ENCODE assay signal across 8 mouse cellular contexts in genomic region chr16:33062024-33062681, GRCm38 (mm10). TPM values are rescaled to one million over a fixed set of nuclear protein-coding genes. Genes with fewer than 3 reads are reported as not detected.
DNase-seq lines count a peak whose midpoint lies in the region; ATAC-seq and TF ChIP-seq lines count a peak whose summit lies in the region.

Gene Lmln (plus strand): TSS chr16:33062521.

- H3K27ac ChIP-seq in forebrain, embryonic 13.5 days, result peak within 1 kb of the TSS; percentile 82
- H3K27ac ChIP-seq in liver, postnatal 0 days (ENCODE audit: low read depth), result peak within 1 kb of the TSS; percentile 55
- H3K27ac ChIP-seq in neural tube, embryonic 14.5 days (ENCODE audit: low read depth, low read length), result peak within 1 kb of the TSS; percentile 78

- peak within 1 kb of the TSS; percentile 85 for H3K9ac ChIP-seq in forebrain, embryonic 13.5 days
- peak within 1 kb of the TSS; percentile 68 for H3K9ac ChIP-seq in liver, postnatal 0 days (replicated peaks)
- H3K9ac ChIP-seq in neural tube, embryonic 14.5 days (replicated peaks; ENCODE audit: low read depth, low read length), result peak within 1 kb of the TSS; percentile 76

- H3K4me3 ChIP-seq in E14TG2a.4 (replicated peaks; ENCODE audit: low read length), result peak within 1 kb of the TSS; percentile 90
- H3K4me3 ChIP-seq in forebrain, embryonic 13.5 days, result peak within 1 kb of the TSS; percentile 78
- peak within 1 kb of the TSS; percentile 88 for H3K4me3 ChIP-seq in liver, postnatal 0 days (ENCODE audit: low read depth, low read length)
- peak within 1 kb of the TSS; percentile 82 for H3K4me3 ChIP-seq in neural tube, embryonic 14.5 days (ENCODE audit: low read depth, low read length)

- under 1% methylated on average over 62 of the region's 64 CpGs for WGBS in forebrain, embryonic 13.5 days
- WGBS in large intestine, adult 2 months, result under 1% methylated on average over 64 of the region's 64 CpGs
- WGBS in liver, postnatal 0 days (ENCODE audit: insufficient replicate concordance), result 5% methylated on average over 59 of the region's 64 CpGs
- WGBS in neural tube, embryonic 14.5 days, result under 1% methylated on average over 64 of the region's 64 CpGs

- H3K4me2 ChIP-seq in forebrain, embryonic 13.5 days, result peak within 1 kb of the TSS; percentile 84
- H3K4me2 ChIP-seq in liver, postnatal 0 days (ENCODE audit: low read depth, low read length), result peak within 1 kb of the TSS; percentile 90
- H3K4me2 ChIP-seq in neural tube, embryonic 14.5 days (ENCODE audit: low read depth, low read length), result peak within 1 kb of the TSS; percentile 89

- no peak for TF ChIP-seq CTCF in E14TG2a.4 (conservative IDR thresholded peaks at IDR 0.05; ENCODE audit: low read length)
- TF ChIP-seq CTCF in liver, postnatal 0 days (IDR thresholded peaks at IDR 0.05; ENCODE audit: low read depth), result no peak

- intact Hi-C loops in heart, postnatal 10 days (cut with DNase I), result no loop called here

- H3K9me3 ChIP-seq in E14TG2a.4 (ENCODE audit: low read length), result no peaks in the 10 kb centered on the region
- H3K9me3 ChIP-seq in forebrain, embryonic 13.5 days (replicated peaks), result no peaks in the 10 kb centered on the region
- H3K9me3 ChIP-seq in liver, postnatal 0 days (ENCODE audit: low read length), result no peaks in the 10 kb centered on the region
- no peaks in the 10 kb centered on the region for H3K9me3 ChIP-seq in neural tube, embryonic 14.5 days (ENCODE audit: control insufficient read depth, low read length)

- peaks cover 56% of the 10 kb centered on the region for H3K4me1 ChIP-seq in E14TG2a.4 (replicated peaks; ENCODE audit: low read depth, low read length)
- H3K4me1 ChIP-seq in forebrain, embryonic 13.5 days, result peaks cover 48% of the 10 kb centered on the region
- peaks cover 34% of the 10 kb centered on the region for H3K4me1 ChIP-seq in liver, postnatal 0 days (ENCODE audit: insufficient read depth)
- peaks cover 19% of the 10 kb centered on the region for H3K4me1 ChIP-seq in neural tube, embryonic 14.5 days (ENCODE audit: control insufficient read depth, insufficient read depth, low read length)

- H3K27me3 ChIP-seq in E14TG2a.4 (ENCODE audit: insufficient read depth, low read length), result peaks cover 8% of the 10 kb centered on the region
- H3K27me3 ChIP-seq in forebrain, embryonic 13.5 days, result no peaks in the 10 kb centered on the region
- no peaks in the 10 kb centered on the region for H3K27me3 ChIP-seq in liver, postnatal 0 days (ENCODE audit: insufficient read depth, low read length)
- H3K27me3 ChIP-seq in neural tube, embryonic 14.5 days (ENCODE audit: control insufficient read depth, insufficient read depth, low read length), result no peaks in the 10 kb centered on the region

- H3K36me3 ChIP-seq in E14TG2a.4 (ENCODE audit: insufficient read depth, low read length), result peaks cover 55% of the 10 kb centered on the region
- H3K36me3 ChIP-seq in forebrain, embryonic 13.5 days (ENCODE audit: poor library complexity, severe bottlenecking), result peaks cover 43% of the 10 kb centered on the region
- peaks cover 34% of the 10 kb centered on the region for H3K36me3 ChIP-seq in liver, postnatal 0 days (replicated peaks; ENCODE audit: insufficient read depth, low read length)
- peaks cover 26% of the 10 kb centered on the region for H3K36me3 ChIP-seq in neural tube, embryonic 14.5 days (ENCODE audit: control insufficient read depth, insufficient read depth, low read length)

- peak; percentile 82 for DNase-seq in c-Kit-positive CD71-positive TER-119-positive erythroid progenitor cells, embryonic 14.5 days (ENCODE audit: low spot score)
- peak; percentile 93 to 94 for DNase-seq in heart, postnatal 10 days
- DNase-seq in large intestine, adult 2 months (ENCODE audit: low read depth, low spot score), result peak; percentile 61
- DNase-seq in liver, postnatal 0 days, result peak; percentile 91
- DNase-seq in testis, postnatal 10 days (ENCODE audit: low spot score), result peak; percentile 88

- TF ChIP-seq EP300 in liver, postnatal 0 days (IDR thresholded peaks at IDR 0.05; ENCODE audit: low read depth), result no peak

- peak; percentile 98 for ATAC-seq in forebrain, embryonic 13.5 days
- ATAC-seq in liver, postnatal 0 days, result peak; percentile 96
- ATAC-seq in neural tube, embryonic 14.5 days (ENCODE audit: low read depth), result peak; percentile 98

RNA-seq across cellular contexts. Expression of gene Lmln, which starts in this region (rescaled TPM):
- polyA plus RNA-seq in forebrain, embryonic 13.5 days (2015; fragmentation: Nextera tagmentation; extraction: Ambion mirVana), result 3.2 and 3.4 TPM in 2 replicates
- 1 to 10 TPM; 2.2 to 2.3 TPM for total RNA-seq in heart, postnatal 10 days (2021)
- polyA plus RNA-seq in large intestine, adult 2 months (2012; rRNA removed), result 1.0 and 3.2 TPM in 2 replicates
- 0.44 and 1.2 TPM in 2 replicates for polyA plus RNA-seq in liver, postnatal 0 days (2015; fragmentation: Nextera tagmentation; extraction: Ambion mirVana)
- polyA plus RNA-seq in neural tube, embryonic 14.5 days (2014; fragmentation: Nextera tagmentation; extraction: Ambion mirVana), result 3.5 and 4.9 TPM in 2 replicates

Comparison
In these comparisons a context has a peak if more than half of its experiments do, and no peak if none do; other contexts are left out.
1. Peak in every context shown above with its lines: DNase-seq, ATAC-seq, H3K4me3 ChIP-seq and H3K27ac ChIP-seq.